Mouse (Mus musculus) kidney, adult 9 months (tissue): ENCODE results near the gene Atxn1.

Experiments used
- DNase-seq: peaks from one replicate; pipeline ENCODE4 v3.0.0; 2022

The Atxn1 gene

DNA sequence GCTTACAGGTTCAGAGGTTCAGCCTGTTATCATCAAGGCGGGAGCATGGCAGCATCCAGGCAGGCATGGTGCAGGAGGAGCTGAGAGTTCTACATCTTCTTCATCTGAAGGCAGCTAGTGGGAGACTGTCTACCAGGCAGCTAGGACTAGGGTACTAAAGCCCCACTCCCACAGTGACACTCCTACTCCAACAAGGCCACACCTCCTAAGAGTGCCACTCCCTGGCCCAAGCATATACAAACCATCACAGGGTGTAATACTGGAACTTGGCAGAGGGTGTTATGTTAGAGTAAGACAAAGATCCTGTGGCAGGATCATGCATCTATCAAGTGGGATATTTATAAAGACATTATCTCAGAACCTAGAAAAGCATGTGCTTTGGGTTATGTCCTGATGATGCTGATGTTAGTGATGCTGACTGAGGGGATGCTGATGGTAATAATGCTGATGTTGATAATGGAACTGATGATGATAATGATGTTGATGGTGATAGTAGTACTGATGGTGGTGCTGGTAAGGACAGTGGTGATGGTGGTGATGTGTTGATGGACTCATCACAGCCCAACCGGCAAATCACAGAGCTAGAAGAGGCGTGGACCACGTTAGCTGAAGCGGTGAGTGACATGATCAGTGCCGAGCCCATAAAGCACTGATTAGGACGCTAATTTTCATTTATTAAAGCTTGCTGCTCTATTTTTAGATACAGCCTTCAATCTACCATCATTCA, 142.9 kb downstream of the Atxn1 start:
- DNase-seq: no peak

DNA sequence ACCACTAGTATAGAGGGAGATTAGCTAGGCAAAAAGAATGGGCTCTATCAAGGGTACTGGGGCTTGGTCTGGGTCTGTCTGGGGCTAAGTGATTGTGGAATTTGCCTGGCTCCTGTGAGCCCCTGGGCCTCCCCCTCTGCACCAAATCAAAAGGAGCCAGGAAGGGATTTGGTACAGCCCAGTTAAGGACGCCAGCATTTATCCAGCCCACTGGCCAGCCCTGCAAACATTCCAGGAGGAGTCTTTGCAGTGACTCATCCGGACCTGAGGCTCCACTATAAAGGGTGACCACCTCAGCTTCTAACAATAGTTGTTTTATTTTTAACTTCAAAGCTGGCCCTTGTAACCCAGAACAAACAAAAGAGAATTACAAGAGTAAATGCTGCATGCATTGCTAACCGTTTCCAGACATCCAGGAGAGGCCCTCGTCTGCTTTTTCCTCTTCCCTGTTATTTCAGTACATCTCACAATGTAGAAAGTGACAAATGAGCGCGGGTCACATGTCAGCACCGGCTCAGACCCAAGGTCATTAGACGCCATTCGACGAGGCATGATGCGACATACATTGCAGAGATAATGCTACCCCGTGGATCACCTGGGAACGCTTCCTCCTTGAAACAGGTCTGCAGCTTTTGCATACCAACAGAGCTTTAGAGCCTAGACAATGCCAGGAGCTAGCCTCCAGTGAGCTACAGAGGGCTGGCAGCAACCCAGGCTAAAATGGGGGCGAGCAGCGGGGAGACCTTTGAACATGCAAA, 144.2 kb downstream of the Atxn1 start:
- no peak for DNase-seq

DNA sequence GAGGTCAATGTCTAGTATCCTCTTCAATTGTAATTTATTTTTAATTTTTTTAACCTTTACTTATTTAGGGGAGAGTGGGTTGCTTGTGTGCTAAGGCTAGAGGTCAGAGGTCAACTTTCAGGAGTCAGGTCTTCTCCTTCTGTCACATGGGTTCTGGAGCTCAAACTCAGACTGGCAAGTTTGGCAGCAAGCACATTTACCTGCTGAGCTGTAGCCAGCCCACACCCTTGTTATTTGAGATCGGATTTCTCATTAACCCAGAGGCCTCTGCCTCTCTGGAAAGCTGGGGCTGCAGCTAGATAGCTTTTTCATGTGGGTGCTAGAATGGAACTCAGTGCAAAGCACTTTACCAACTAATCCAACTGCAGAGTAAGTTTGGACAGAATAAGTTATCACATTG, 148.1 kb downstream of the Atxn1 start:
- peak; percentile 62 for DNase-seq

DNA sequence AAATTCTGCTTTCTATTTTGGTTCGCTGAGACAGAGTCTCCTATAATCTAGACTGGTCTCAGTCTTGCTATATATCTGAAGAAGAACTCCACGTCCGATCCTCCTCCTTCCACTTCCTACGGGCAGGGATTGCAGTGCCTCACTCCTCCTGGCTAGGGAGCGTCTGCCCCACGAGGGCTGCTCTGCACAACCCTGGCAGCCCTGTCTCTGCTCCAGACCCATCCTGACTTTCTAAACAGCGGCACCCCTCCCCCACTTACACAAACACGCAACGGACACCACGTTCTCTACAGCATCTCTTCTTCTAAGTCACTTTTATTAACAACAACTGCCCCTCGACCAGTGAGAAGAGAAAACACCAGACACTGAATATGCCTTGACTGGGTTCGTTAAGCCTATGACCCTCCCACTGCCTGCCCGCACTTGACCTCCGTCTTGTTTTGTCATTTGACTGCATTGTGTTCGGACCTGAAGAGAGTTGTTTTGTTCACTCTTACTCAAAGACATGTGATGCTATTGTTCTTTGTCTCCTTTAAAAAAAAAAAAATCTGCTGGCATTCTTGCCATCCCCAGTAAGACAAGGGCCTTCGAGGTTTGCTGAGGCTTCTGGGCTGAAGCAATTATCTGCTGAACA, 154.9 kb downstream of the Atxn1 start:
- no peak for DNase-seq

DNA sequence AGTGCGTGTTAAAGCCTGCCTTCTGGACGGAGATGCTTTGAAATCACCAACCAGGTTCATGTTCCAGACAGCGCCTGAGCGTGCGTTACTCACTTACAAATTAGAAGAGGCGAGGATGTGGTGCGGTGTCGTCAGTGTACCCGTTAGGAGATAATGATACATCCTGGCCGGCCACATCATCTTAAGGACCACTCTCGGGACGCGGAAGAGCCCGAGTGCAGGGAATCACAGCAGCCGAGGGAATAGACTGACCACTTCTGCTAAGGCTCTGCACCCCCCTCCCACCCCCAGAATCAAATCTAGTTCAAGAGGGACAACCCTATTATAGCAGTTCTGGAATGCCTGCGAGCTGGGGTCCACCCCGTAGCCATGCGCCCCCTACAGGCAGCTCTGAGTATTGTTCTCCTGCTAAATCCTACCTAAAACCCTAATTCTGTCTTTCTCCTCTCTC, 157.2 kb downstream of the Atxn1 start:
- DNase-seq: no peak

DNA sequence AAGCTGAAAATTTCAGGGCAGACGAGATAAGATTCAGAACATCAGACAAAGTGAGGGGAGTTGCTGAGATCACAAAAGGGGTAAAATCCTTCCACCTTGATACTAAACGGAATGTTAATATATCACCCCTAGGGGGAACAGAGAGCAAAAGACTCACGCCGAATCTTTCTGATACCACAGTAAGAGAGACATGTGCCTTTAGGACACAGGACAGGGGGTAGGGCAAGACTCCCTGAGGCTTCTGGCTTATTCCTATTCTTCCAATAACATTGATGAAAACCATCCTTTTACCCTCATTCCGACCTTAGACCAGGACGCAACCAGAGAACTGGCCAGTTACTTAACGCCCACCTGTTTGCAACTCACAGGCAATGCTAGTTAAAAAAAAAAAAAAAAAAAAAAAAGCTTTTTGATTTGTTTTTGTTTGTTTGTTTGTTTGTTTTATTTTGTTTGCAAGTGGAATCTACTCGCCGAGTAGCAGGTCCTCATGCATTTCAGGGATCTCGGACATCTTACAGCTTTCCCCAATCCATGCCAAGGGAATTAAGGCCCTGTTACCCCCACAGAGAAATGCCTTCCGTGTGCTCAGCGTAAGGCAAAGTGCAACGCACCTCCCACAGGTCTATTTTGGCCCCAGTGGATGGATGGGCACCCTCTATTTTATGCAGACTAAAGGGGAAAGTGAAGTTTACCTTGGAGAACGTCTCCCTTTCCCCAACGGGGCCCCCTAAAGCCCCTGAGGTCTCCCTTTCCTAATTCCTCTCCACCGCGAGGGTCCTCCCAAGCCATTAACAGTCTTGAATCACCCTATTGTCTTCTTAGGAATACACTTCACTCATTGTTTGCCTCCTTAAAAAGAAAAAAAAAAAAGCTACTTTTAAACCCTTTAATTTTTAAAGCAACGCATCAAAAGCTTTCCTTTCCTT, 157.9 kb downstream of the Atxn1 start:
- no peak for DNase-seq

DNA sequence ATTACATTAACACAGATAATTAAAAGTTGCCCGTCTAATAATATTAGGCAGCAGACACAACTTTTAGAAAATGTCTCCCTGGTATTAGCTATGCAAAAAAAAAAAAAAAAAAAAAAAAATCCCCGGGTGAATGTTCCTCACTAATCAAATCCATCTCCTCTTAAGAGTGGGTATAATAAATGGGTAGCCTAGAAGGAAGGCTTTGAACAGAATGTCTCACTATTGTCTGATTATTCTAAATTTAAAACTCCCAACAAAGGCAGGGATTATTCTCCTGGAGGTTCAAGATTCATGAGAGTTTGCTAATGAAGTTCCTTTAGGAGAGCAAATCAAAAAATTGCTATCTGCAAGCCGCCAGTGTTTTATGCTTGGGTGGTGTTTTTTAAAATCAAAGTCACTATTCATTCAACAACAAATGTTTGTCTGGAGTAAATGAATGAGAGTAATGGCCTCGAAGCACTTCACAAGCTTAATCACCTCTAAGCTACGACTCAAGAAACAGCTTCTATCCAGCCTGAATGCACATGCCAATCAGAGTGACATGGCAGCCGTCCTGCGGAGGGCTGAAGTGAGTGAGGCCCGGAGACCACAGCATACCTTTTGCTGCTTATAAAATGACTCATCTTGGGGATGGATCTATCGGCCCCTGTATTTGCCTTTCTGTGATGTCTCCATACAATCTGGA, 158.8 kb downstream of the Atxn1 start:
- DNase-seq: no peak

DNA sequence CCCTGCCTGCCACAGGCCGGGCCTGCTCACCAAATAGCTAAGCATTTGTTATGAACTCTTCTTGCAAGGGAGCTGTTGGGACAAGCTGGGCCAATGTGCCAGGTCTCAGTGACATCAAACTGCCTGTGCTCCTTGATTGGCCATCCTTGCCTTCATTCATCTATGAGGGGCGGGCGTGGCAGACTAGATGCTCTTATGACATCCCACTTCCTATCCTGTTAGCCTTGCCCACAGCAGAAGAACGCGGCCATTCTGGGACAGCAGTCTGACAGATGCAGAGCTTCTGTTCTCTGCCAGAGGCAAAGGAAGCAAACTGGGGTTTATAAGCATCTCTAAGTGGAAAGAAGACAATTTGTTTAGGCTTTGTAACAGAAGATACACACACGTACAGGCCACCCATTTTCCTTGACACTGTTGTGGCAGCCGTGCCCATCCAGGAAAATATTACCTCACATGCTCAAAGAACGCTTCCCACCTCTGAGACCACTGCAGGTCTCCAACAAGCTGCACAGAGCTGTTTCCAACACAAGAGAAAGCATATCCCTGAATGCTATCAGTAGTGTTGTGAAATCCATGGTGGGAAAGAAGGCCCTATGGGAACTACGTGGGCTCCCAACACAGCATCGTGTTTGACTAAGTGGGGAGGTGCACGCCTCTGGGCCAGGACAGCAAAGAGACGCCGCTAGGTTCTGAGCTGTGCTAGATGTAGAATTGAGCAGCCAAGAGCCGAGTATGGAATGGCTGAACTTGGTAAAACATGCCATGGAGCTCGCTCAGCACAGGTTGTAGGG, 162.0 kb downstream of the Atxn1 start:
- peak; percentile 44 for DNase-seq

DNA sequence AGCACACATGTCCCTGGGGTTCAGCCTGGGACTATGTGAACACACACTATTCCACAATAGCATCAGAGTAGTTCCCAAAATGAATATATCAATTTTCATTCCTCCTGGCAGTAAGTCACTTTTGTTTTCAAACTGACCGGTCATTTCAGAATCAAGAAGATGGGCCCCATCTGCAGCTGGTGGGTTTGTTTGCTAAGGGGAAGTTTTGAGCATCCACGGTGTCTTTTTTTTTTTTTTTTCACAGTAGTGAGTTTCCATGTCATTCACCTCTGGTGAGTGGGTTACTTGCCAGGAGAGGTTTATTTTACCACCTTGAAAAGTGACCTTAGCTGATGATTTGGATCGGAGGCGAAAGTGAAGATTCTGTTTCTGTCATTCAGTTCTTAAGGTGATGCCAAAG, 166.6 kb downstream of the Atxn1 start:
- no peak for DNase-seq

DNA sequence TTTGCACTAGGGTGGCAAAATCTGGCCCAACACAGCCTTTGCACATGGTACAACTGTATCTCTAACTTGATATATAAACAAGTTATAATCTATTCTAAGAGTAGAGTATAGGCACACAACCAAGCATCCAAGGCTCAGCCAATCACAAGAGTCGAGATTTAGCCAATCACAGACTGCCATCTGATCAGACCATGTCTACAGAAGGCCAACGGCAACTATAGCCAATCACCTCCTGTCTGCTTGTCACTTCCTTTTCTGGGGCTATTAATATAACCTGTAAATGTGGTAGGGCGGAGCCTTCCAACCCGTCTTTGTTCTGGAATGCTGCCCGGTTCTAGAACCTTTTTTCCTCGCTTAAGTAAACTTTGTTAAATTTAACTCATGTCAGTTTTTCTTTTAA, 167.1 kb downstream of the Atxn1 start:
- no peak for DNase-seq

DNA sequence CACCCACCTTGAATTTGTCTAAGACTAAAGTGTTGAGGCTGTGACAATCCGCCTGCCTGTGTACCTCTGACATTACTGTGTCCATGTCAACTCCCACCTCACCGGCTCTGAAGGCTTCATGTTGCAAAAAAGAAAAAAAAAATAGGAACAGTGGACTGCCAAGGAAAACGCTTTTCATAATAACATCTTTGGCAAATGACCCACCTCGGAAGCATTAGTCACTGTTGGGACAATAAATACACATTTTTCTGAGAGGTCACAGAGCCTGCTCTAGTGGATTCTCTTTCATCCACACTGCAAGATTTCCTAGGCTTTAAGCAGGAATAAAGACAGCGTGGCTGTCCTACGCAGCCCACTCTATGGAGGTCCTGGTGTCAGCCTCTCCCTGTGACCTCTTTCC, 168.5 kb downstream of the Atxn1 start:
- no peak for DNase-seq

DNA sequence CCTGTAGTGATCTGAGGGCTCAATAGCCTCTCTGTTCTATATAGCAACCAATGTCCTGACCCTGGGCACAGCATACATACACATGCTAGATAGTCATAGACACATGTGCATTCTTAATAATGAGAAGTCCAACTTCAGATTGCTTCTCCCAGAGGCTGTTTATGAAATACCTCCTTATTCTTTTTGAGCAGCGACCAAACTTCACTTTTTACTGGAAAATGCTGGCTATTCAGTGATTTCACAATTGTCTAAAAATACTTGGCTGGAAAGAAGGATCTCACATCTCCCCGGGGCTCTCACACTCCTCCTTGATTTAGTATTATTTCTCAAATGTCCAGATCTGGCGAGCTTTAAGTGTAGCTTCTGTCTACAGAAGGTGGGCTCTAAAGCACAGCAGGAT, 171.0 kb downstream of the Atxn1 start:
- DNase-seq: no peak

DNA sequence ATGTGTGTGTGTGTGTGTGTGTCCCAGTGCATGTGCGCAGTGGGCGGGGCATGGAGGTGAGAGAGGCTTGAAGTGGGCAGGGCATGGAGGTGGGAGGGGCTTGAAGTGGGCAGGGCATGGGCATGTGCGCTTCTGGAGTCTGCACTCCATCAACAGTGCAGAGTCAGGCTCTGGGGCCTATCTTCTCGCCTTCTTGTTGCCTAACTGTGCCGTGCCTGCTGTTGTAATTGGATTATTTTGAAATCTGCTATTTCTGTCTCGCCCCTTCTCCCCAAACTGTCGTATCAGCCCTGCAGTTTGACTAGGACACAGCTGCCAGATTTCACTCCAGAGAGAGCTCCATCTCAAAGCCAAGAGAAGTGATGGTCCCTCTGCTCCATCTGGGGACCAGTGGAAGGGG, 178.4 kb downstream of the Atxn1 start:
- DNase-seq: no peak

DNA sequence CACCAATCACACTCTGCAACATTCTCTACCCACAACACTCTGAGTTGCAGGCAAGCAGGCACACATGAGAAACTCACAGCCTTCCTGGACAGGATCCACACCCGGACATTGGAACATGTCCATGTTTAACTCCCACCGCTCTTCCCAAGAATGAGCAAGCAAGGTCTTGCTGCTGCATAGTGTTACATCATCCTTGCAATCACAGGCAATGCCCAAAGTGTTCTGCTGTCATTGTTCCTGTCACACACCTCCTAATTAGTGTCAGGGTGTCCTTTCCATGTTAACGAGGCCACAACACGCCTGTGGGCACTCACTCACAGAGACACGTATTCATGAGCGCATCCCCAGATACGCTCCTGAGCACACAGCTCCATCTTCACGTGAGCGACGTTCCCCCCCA, 181.1 kb downstream of the Atxn1 start:
- no peak for DNase-seq

DNA sequence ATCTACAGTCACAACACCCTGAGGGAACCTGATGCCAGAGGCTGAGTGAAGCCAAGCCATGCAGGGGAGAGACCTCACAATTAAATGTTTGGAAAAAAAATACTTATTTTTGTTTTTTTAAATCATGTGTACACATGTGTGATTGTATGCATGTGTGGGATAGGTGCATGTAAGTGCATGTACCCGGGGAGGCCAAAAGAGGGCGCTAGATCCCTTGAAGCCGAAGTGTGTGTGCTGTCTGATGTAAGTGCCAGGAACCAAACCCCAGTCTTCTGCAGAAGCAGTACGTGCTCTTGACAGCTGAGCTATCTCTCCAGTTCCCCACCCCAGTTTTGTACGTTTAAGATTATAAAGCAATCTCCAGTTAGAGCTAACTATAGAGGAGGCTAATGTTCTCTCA, 186.1 kb downstream of the Atxn1 start:
- no peak for DNase-seq

DNA sequence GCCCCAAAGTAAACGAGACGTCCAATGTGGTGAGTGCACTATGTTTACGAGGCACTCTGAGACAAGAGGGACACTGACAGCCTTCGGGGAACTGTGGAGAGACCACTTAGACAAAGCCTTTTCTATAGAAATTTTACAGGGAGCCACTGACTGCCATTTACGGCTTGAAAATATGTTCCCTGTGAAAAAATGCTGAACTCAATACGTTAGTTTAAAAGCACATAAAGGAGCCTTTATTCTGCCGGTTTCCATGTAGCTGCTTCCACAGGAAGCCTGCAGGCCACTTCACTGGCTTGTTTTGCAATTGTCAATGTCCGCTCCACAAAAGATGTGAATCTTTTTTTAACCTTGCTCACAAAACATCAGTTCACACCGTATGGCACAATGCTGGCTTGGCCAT, 186.6 kb downstream of the Atxn1 start:
- DNase-seq: no peak

DNA sequence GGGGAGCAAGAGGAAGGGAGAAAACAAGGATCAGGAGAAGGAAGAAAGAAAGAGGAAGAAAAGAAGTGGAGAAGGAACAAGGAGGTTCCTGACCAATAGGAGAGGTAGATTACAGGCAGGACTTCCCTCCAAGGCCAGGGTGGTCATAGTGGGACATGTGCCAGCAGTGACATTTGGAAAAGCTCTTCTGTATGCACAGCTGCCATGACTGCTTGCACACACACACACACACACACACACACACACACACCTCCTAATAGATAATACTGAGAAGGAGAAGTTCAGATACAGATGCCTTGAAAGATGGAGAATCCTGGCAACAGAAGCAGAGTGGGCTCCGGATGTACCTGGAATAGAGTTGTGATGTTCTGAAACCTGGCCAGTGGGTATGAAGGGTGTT, 189.3 kb downstream of the Atxn1 start:
- no peak for DNase-seq

DNA sequence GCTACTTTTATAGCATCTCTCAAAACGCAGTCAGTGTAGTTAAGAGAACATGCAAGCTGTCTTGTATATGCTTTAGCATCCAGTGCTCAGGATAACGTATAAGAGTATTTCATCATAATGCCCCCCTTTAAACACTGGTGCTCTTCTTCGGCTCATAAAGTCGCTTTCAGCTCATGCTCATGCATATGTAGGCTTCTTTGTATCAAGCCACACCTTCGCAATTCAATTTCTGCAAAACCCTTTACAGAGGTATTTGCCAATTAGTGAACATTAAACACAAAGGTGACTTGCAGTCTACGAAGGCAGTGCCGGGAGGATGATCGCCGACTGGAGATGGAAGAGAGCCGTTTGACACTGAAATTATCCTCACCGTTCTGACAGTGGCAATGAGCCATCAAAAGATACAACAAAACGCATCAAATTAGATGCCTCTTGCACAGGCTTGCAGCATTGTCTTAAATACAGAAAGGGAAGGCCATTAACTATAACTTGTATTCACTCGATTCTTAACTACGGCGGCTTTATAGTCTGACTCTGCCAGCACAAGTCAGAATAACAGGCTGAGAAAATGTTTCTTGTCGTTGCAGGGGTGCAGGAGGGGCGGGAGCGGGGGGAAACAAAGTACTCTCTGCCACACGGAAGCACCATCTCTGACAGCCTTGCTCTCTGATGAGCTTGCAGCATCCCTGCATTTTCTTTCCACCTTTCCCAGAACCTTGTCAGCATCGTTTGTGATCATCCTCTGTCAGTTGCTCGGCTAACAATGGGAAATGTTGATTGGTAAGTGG, 191.2 kb downstream of the Atxn1 start:
- no peak for DNase-seq

DNA sequence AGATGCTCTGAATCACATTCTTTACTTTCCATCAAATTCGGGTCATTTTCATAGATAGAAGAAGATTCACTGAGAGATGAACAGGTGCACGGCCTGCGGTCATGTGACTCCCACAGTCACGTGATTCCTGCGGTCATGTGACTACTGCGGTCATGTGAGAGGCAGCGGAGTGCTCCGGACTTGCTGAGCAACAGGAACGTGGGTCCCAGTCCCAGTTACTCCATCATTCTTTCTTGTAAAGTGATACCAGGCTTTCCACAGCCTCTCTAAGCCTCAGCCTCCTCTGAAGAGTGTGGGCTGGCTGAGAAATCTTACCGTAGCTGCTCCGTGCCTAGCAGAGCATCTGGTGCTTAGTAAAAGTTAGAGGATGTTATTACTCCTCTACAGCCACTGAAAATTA, 195.1 kb downstream of the Atxn1 start:
- DNase-seq: no peak

DNA sequence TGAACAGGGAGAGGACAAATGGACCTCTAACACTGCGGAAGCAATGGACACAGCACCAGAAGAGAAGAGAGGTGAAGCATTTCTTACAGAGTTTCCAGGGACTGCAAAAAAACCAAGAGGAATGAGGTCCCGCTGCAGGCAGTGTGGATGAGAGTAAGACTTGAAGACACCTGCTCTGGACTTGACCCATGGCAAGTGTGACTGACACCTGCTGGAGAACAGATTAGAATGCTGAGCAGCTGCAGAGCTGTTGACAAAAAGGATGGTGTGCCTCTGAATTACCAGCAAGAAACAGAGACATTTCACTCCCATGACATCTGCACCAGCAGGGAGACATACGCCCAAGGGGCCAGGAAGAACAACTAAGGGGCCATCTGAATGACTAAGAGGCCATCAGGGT, 196.6 kb downstream of the Atxn1 start:
- no peak for DNase-seq

DNA sequence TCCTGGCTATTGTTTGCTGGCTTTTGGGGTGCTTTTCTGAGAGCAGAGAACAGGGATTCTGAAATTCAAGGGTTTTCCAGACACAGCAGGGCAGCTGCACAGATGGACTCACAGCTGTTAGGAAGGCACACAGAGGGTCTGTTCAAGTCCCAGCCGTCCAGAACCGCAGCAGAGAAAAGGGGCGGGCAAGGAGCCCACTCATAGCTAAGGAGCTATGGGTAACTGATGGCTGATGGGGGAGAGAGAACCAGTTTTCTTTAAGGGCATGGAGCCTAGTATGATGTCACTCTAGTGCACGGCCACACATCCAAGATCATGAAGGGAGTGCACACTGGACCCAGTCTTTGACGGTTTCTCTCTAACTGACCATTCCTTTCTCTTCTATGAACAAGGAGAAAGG, 200.5 kb downstream of the Atxn1 start:
- DNase-seq: no peak
